8 mouse cellular contexts compared by ENCODE assay signal in genomic region chr8:124346852-124347523, GRCm38 (mm10).
DNase-seq lines count a peak whose midpoint lies in the region; ATAC-seq and TF ChIP-seq lines count a peak whose summit lies in the region.

No protein-coding gene starts in this region.

- no peak overlapping the region for H3K4me3 ChIP-seq in kidney, embryonic 16.5 days (ENCODE audit: low read length)
- no peak overlapping the region for H3K4me3 ChIP-seq in lung, embryonic 14.5 days (ENCODE audit: low read depth, low read length)

- peak; percentile 65 for DNase-seq in CD4-positive helper T cell, adult 2 months (ENCODE audit: low read depth, low spot score)
- DNase-seq in MN1 (ENCODE audit: low spot score): peak; percentile 67
- peak; percentile 52 to 74 for DNase-seq in cerebellum, postnatal 4 days (ENCODE audit: low spot score in 2 of 2)
- DNase-seq in gastrocnemius, postnatal 4 days (ENCODE audit: low spot score in 2 of 2): peak; percentile 53 to 64
- DNase-seq in lung, embryonic 14.5 days: peak; percentile 84
- peak; percentile 38 for DNase-seq in retina, adult 2 months (ENCODE audit: low read depth, low spot score)
- no peak for DNase-seq in urinary bladder, adult 18-20 months (ENCODE audit: low spot score in 2 of 2)

- WGBS in kidney, embryonic 16.5 days: 50% methylated on average over 19 of the region's 19 CpGs
- WGBS in lung, embryonic 14.5 days: 49% methylated on average over 19 of the region's 19 CpGs

- H3K9me3 ChIP-seq in kidney, embryonic 16.5 days (ENCODE audit: low read length): no peaks in the 10 kb centered on the region
- H3K9me3 ChIP-seq in lung, embryonic 14.5 days (ENCODE audit: low read depth, low read length): no peaks in the 10 kb centered on the region

- peaks cover 23% of the 10 kb centered on the region for H3K36me3 ChIP-seq in kidney, embryonic 16.5 days (ENCODE audit: insufficient read depth, low read length)
- H3K36me3 ChIP-seq in lung, embryonic 14.5 days (ENCODE audit: insufficient read depth): peaks cover 26% of the 10 kb centered on the region

- H3K4me2 ChIP-seq in kidney, embryonic 16.5 days (replicated peaks; ENCODE audit: low read depth, low read length): no peak overlapping the region
- no peak overlapping the region for H3K4me2 ChIP-seq in lung, embryonic 14.5 days

- H3K27me3 ChIP-seq in kidney, embryonic 16.5 days (ENCODE audit: insufficient read depth, low read length): no peaks in the 10 kb centered on the region
- H3K27me3 ChIP-seq in lung, embryonic 14.5 days (ENCODE audit: insufficient read depth, low read length): no peaks in the 10 kb centered on the region

- no peak overlapping the region for H3K9ac ChIP-seq in kidney, embryonic 16.5 days (replicated peaks; ENCODE audit: low read length)
- H3K9ac ChIP-seq in lung, embryonic 14.5 days: no peak overlapping the region

- 0 out of 2 replicates have a peak, but pooled peaks have one; percentile 12 for ATAC-seq in kidney, embryonic 16.5 days (ENCODE audit: low FRiP score, low TSS enrichment)
- peak; percentile 21; the same call in 1 of the 2 replicates for ATAC-seq in lung, embryonic 14.5 days (ENCODE audit: insufficient read depth)

- peaks cover 5% of the 10 kb centered on the region; the same call in 1 of the 2 replicates for H3K4me1 ChIP-seq in kidney, embryonic 16.5 days (ENCODE audit: insufficient read depth, low read length)
- no peaks in the 10 kb centered on the region for H3K4me1 ChIP-seq in lung, embryonic 14.5 days (ENCODE audit: insufficient read depth)

- H3K27ac ChIP-seq in kidney, embryonic 16.5 days (ENCODE audit: low read length): no peak overlapping the region
- H3K27ac ChIP-seq in lung, embryonic 14.5 days (ENCODE audit: low read depth): no peak overlapping the region

- peak; percentile 97 for TF ChIP-seq CTCF in lung, embryonic 14.5 days (IDR thresholded peaks at IDR 0.05; ENCODE audit: low read depth)

Comparison
In these comparisons a context has a peak if more than half of its experiments do, and no peak if none do; other contexts are left out.
1. DNase-seq: peak in CD4-positive helper T cell, adult 2 months (single experiment), MN1 (single experiment), cerebellum, postnatal 4 days (2 of 2), gastrocnemius, postnatal 4 days (2 of 2), lung, embryonic 14.5 days (single experiment) and retina, adult 2 months (single experiment); none in urinary bladder, adult 18-20 months (0 of 2).